Mouse (Mus musculus) embryonic fibroblast, embryonic 13.5 days (primary cell): ENCODE measurements around the gene Scgb1b27.
"Not testable (repeated sequence)": the region's sequence is repeated elsewhere in the genome, so short reads cannot be mapped to it uniquely, and the experiment has no call there.

Experiments
- CTCF ChIP-seq: IDR thresholded peaks from 2 replicates; pipeline ENCODE4 v1.5.1; 2011; ENCODE audit warnings: mild to moderate bottlenecking, control low read depth, low read length, moderate library complexity, borderline replicate concordance; ENCODE audit not compliant: insufficient read depth
- POLR2A ChIP-seq: IDR thresholded peaks from 2 replicates; pipeline ENCODE4 v1.6.1; 2011; ENCODE audit warnings: low read depth, mild to moderate bottlenecking, control low read depth, low read length, moderate library complexity

GRCm38 (mm10) chr7:34034579-34034978, 13.3 kb downstream of the Scgb1b27 start:
- not testable (repeated sequence) for TF ChIP-seq POLR2A, CTCF
